ENCODE assay signal across 30 mouse cellular contexts in the genomic region with DNA sequence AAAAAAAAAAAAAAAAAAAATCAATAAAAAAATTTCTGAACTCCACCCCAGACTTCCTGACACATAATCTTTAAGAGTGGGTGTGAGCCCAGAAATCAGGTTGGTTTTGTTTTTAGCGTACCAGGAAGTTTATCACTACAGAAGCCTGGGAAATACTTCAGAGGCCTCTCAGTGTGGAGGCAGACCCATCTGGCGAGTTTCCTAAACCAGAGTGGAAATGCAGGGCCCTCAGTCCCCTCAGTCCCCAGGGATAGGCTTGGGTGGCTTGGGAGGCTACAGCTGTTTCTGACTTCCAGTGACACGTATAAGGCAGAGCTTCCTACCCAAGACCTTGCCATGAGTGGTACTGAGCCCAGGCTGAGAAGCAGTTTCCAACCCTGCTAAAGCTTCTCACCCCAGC. TPM values are rescaled to one million over a fixed set of nuclear protein-coding genes. Genes with fewer than 3 reads are reported as not detected.
A peak's percentile ranks its signal among the peaks of the same experiment; 100 is the strongest.
DNase-seq lines count a peak whose midpoint lies in the region; ATAC-seq and TF ChIP-seq lines count a peak whose summit lies in the region.
"Had no signal": no experiment of that assay in that cellular context is flagged by ENCODE, and none has a peak within 500 bp of the region (broad histone marks: within the 10 kb centered on the region; RNA-seq: fewer than 3 reads in every experiment).

No protein-coding gene starts in this region.

- no peak overlapping the region for H3K4me3 ChIP-seq in liver, postnatal 0 days (ENCODE audit: low read depth, low read length)
- H3K4me3 ChIP-seq in liver, embryonic 11.5 days (ENCODE audit: low read depth, low read length): no peak overlapping the region
- H3K4me3 ChIP-seq: forebrain, embryonic 13.5 days; heart, embryonic 13.5 days; hindbrain, embryonic 13.5 days; limb, embryonic 10.5 days; liver, embryonic 13.5 days; neural tube, embryonic 12.5 days had no signal

- no peak overlapping the region for H3K9ac ChIP-seq in liver, postnatal 0 days (replicated peaks)
- no peak overlapping the region for H3K9ac ChIP-seq in liver, embryonic 11.5 days (ENCODE audit: low read depth, low read length)
- H3K9ac ChIP-seq: forebrain, embryonic 13.5 days; heart, embryonic 13.5 days; hindbrain, embryonic 13.5 days; liver, embryonic 13.5 days; neural tube, embryonic 12.5 days had no signal

- no peak for TF ChIP-seq EP300 in liver, postnatal 0 days (IDR thresholded peaks at IDR 0.05; ENCODE audit: low read depth)

- no peak overlapping the region for H3K4me2 ChIP-seq in liver, postnatal 0 days (ENCODE audit: low read depth, low read length)
- H3K4me2 ChIP-seq in liver, embryonic 11.5 days: no peak overlapping the region
- H3K4me2 ChIP-seq: forebrain, embryonic 13.5 days; heart, embryonic 13.5 days; hindbrain, embryonic 13.5 days; liver, embryonic 13.5 days; neural tube, embryonic 12.5 days had no signal

- H3K9me3 ChIP-seq in liver, postnatal 0 days (ENCODE audit: low read length): no peaks in the 10 kb centered on the region
- H3K9me3 ChIP-seq in liver, embryonic 11.5 days (ENCODE audit: control insufficient read depth, low read length): no peaks in the 10 kb centered on the region
- H3K9me3 ChIP-seq: forebrain, embryonic 13.5 days; heart, embryonic 13.5 days; hindbrain, embryonic 13.5 days; limb, embryonic 10.5 days; liver, embryonic 13.5 days; neural tube, embryonic 12.5 days had no signal

- H3K36me3 ChIP-seq in liver, postnatal 0 days (replicated peaks; ENCODE audit: insufficient read depth, low read length): no peaks in the 10 kb centered on the region
- no peaks in the 10 kb centered on the region for H3K36me3 ChIP-seq in liver, embryonic 11.5 days (ENCODE audit: control insufficient read depth, insufficient read depth, low read length)
- H3K36me3 ChIP-seq: heart, embryonic 13.5 days; hindbrain, embryonic 13.5 days; limb, embryonic 10.5 days; liver, embryonic 13.5 days; neural tube, embryonic 12.5 days had no signal

- 45% methylated on average over 3 of the region's 3 CpGs for WGBS in liver, postnatal 0 days (ENCODE audit: insufficient replicate concordance)
- 68% methylated on average over 3 of the region's 3 CpGs for WGBS in liver, embryonic 11.5 days

- ATAC-seq in liver, postnatal 0 days: no peak
- ATAC-seq in liver, embryonic 11.5 days (replicated peaks; ENCODE audit: low FRiP score): no peak
- no peak for ATAC-seq in monocyte, adult 5-6 weeks (replicated peaks; ENCODE audit: insufficient number of reproducible peaks, low FRiP score, low TSS enrichment, poor library complexity, severe bottlenecking)
- ATAC-seq: forebrain, embryonic 13.5 days had no signal

- no peak for TF ChIP-seq CTCF in liver, postnatal 0 days (IDR thresholded peaks at IDR 0.05; ENCODE audit: low read depth)

- DNase-seq in cerebellum, adult 9-11 months: peak; percentile 35
- DNase-seq in cerebellum, adult 11 months: no peak
- no peak for DNase-seq in liver, postnatal 0 days
- no peak for DNase-seq in liver, embryonic 11.5 days (ENCODE audit: low spot score)
- DNase-seq in lung, postnatal 36 days: peak; percentile 53
- no peak for DNase-seq in frontal cortex, postnatal 36 days (ENCODE audit: low spot score in 2 of 2)
- DNase-seq: adrenal gland, adult 2 months; cerebellum, adult 11-12 months; cerebellum, postnatal 36 days; gastrocnemius, postnatal 10 days; heart, adult 18-20 months; kidney, adult 8-10 months; kidney, postnatal 10 days; liver, embryonic 13.5 days; midbrain, embryonic 14.5 days; right cerebral cortex, postnatal 14 days; thymus, adult 2 months; thymus, postnatal 4 days had no signal

- H3K27ac ChIP-seq in liver, postnatal 0 days (ENCODE audit: low read depth): peak overlapping the region; percentile 94
- no peak overlapping the region for H3K27ac ChIP-seq in liver, embryonic 11.5 days (ENCODE audit: low read depth, low read length)
- H3K27ac ChIP-seq: forebrain, embryonic 13.5 days; heart, embryonic 13.5 days; hindbrain, embryonic 13.5 days; limb, embryonic 10.5 days; liver, embryonic 13.5 days; neural tube, embryonic 12.5 days had no signal

- no peaks in the 10 kb centered on the region; the same call in 1 of the 2 replicates for H3K27me3 ChIP-seq in liver, postnatal 0 days (ENCODE audit: insufficient read depth, low read length)
- H3K27me3 ChIP-seq in liver, embryonic 11.5 days (replicated peaks; ENCODE audit: control insufficient read depth, insufficient read depth, low read length): 0 out of 2 replicates have a peak, but pooled peaks cover 3% of the 10 kb centered on the region
- H3K27me3 ChIP-seq: neural tube, embryonic 12.5 days had no signal

- H3K4me1 ChIP-seq in liver, postnatal 0 days (ENCODE audit: insufficient read depth): peaks cover 18% of the 10 kb centered on the region
- H3K4me1 ChIP-seq in liver, embryonic 11.5 days (replicated peaks; ENCODE audit: control insufficient read depth, insufficient read depth, low read length): peaks cover 12% of the 10 kb centered on the region; the same call in 1 of the 2 replicates

RNA-seq across cellular contexts. Expression of a gene that starts 2.5 kb away (rescaled TPM):
- polyA plus RNA-seq in liver, postnatal 0 days (2015; fragmentation: Nextera tagmentation; extraction: Ambion mirVana): 220 and 283 TPM in 2 replicates
- 18.6 and 21.0 TPM in 2 replicates for polyA plus RNA-seq in liver, embryonic 11.5 days (2014; fragmentation: Nextera tagmentation; extraction: Ambion mirVana)
- 0.58 TPM in 1 of 3 replicates, not detected in the others for total RNA-seq in monocyte, adult 5-6 weeks (2017)

RNA-seq across cellular contexts. Expression of a gene that starts 9.4 kb away (rescaled TPM):
- polyA plus RNA-seq in liver, postnatal 0 days (2015; fragmentation: Nextera tagmentation; extraction: Ambion mirVana): 5.8 and 7.6 TPM in 2 replicates
- 0.14 TPM in 1 of 2 replicates, not detected in the other for polyA plus RNA-seq in liver, embryonic 11.5 days (2014; fragmentation: Nextera tagmentation; extraction: Ambion mirVana)
- not detected in 3 replicates for total RNA-seq in monocyte, adult 5-6 weeks (2017)
- total RNA-seq: gastrocnemius, postnatal 10 days; layer of hippocampus, postnatal 10 days; left cerebral cortex, adult 8-10 months; megakaryocyte-erythroid progenitor cell, adult 5-6 weeks had no signal
- polyA plus RNA-seq: embryonic facial prominence, embryonic 14.5 days; forebrain, embryonic 13.5 days; heart, embryonic 13.5 days; hindbrain, embryonic 13.5 days; limb, embryonic 10.5 days; liver, embryonic 13.5 days; lung, embryonic 16.5 days; midbrain, embryonic 14.5 days; neural tube, embryonic 12.5 days; spleen, adult 2 months had no signal

RNA-seq across cellular contexts. Expression of a gene that starts 30.5 kb away (rescaled TPM):
- 0.15 and 0.19 TPM in 2 replicates for polyA plus RNA-seq in liver, postnatal 0 days (2015; fragmentation: Nextera tagmentation; extraction: Ambion mirVana)
- 0.26 and 0.27 TPM in 2 replicates for polyA plus RNA-seq in liver, embryonic 11.5 days (2014; fragmentation: Nextera tagmentation; extraction: Ambion mirVana)
- not detected in 3 replicates for total RNA-seq in monocyte, adult 5-6 weeks (2017)
- total RNA-seq: megakaryocyte-erythroid progenitor cell, adult 5-6 weeks had no signal

Comparison
In these comparisons a context has a peak if more than half of its experiments do, and no peak if none do; other contexts are left out.
1. DNase-seq: peak in cerebellum, adult 9-11 months (single experiment) and lung, postnatal 36 days (single experiment); none in cerebellum, adult 11 months (single experiment), liver, postnatal 0 days (single experiment), liver, embryonic 11.5 days (single experiment) and frontal cortex, postnatal 36 days (0 of 2).
2. RNA of a gene that starts 2.5 kb away (polyA plus RNA-seq): 220 to 283 TPM in liver, postnatal 0 days; 18.6 to 21.0 TPM in liver, embryonic 11.5 days; every median in the first group is over 10 times any median in the second.